Mouse (Mus musculus) kidney, adult 8-10 months (tissue): Measurements from ENCODE around the gene Cd86.

Experiments
- DNase-seq, 2 experiments: peaks; one replicate each; pipeline ENCODE4 v3.0.0; 2022

Gene Cd86

DNA sequence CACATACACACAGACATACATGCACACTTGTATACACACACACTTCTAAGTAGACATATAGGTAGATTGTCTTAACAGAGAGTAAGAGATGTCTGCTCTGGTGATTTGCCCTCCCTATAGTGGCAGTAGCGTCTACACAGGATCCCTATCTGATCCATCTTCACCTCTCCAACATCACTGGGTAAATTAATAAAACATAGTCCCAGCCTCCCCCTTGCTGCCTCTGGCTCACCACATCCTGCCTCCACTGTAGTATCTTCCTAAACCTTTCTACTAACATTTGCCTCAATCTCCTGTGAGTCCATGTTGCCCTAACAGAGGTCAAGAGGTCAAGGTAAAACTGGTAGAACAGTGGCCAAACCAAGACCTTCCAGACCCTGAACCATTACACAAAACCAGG lies 10.7 kb downstream of the Cd86 start:
- DNase-seq: no peak

DNA sequence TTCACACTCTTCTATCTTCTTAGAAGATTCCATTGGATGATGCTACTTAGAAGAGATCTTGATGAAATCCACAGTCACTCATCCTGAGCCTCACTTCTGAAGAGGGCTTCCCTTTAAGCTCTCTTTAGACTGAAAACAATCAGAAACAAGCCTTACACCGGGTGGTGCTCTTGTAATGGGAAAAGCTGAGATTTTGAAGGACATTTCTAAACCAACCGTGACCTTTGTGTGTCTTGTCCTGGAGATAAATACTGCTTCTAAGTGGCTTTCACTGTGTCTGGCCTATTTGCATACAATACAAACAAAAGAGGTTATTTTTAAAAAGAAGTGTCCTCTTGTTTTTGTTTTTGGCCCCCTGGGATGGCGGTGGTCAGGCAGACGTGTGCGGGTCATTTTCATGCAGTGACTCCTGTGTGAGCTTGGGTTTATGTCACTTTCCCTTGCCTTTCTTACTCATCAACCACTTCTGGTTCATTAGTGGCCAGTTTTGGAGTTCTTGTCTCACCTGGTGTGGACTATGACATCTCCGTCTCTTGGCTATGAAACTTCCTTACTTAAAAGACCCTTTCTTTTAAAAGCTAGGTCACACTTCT lies 14.6 kb downstream of the Cd86 start:
- DNase-seq: no peak

- no peak for DNase-seq
These were observed 15.4 kb downstream of the Cd86 start for GRCm38 (mm10) chr16:36650511-36650910.

DNA sequence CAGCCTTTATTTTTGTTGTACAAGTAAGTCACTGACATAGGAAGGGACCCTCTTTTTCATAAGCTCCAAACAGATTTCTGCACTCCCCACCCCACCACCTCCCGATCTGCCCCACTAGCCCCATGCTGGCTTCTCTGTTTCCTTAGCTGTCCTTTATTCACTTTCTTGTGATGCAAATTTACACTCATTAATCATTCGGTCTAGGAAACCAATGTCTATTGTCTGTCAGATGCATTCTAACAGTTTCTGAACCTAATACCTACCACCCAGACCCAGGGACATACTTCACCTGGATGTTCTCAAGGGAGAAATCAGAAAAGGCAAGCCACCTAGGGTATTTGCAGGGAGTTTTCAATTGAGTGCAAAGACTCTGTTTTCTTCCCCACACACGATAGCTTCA lies 16.6 kb downstream of the Cd86 start:
- DNase-seq: no peak

DNA sequence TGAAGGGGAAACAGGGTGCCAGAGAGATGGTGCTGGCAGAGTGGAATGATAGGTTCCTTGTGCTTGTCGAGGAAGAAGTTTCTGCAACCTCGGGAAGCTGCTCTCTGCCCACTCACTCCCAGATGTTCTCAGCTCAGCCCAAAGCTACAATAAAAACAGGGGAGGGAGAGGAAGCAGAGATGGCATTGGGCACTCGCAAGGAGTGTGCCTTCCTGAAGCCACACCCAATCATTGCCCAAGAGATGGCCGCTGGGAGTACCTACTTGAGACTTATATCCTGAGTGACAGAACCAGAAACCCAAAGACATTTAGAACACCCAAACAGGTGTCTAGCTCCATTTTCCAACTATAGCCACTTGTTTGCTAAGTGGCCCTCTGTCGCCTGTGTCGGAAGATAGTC lies 20.8 kb downstream of the Cd86 start:
- DNase-seq: no peak

DNA sequence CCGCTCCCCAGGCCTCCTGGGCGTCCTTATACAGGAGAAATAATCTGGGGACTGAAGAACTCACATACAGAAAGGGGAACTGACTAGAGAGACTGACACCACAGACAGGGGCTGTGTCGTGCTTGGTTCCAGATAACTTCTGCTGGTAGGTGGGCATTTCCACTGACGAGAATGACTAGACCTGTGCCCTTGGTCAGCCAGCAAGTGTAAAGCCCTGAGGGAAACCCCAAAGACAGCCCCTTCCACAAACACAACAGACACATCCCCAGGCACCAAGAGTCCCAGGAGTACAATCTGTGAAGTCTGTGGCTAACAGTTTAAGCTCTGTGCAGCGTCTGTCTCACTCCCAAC lies 23.2 kb downstream of the Cd86 start:
- DNase-seq: no peak

- no peak for DNase-seq
These were observed 23.8 kb downstream of the Cd86 start for GRCm38 (mm10) chr16:36641830-36642695.

GRCm38 (mm10) chr16:36640993-36641392 lies 24.9 kb downstream of the Cd86 start:
- DNase-seq: no peak

DNA sequence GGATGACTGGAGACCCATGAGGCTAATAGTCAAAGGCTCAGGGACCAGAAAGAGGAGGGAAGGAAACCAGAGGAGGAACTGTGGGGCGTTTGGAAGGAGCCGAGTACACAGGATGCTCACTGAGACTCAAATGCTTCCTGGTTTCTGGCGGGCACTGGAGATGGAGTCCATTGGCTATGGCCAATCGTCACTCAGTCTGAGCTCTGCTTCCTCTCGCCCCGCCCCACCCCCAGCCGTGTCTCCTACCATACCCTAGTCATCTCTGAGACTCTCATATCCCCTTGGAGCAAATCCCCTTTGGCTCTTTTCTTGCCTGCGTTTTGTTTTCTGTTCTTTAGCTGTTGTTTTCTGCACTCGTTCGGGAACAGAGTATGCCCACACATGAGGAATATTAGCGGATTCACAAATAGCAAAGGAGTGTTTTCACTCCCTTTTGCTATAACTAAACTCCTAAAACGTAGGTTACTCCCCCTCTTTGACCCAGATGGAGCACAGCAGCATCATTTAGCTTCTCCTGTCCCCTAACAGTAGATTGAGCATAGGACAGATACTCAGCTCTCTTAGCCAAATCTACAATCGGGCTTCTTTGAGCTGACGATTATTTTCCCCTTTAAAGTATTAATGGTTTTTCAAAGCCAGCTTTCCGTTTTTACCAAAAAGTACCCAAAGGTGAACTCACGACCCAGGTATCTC lies 25.9 kb downstream of the Cd86 start:
- no peak for DNase-seq

GRCm38 (mm10) chr16:36636800-36637199 lies 29.1 kb downstream of the Cd86 start:
- no peak for DNase-seq

- no peak for DNase-seq
These were observed 30.7 kb downstream of the Cd86 start for GRCm38 (mm10) chr16:36634971-36635710.

DNA sequence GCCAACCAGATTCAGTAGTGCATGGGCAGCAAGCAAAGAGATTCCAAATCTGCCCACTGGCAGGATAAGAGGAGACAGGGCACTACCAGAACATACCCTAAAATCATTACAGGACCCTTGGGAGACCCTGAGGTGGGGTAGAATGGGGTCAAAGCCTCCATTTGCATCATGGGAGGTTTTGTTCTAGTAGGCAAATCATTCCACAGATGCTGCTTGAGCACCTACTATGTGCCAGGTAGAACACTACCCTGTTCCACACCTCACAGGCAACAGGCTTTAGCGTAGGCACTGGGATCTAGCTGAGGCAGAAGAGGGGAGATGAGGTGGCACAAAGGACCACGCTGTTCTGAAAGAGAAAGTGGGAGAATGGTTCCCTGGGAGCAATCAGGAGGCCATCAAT lies 31.5 kb downstream of the Cd86 start:
- no peak for DNase-seq

- DNase-seq: no peak
These were observed 33.7 kb downstream of the Cd86 start for GRCm38 (mm10) chr16:36632229-36632628.

DNA sequence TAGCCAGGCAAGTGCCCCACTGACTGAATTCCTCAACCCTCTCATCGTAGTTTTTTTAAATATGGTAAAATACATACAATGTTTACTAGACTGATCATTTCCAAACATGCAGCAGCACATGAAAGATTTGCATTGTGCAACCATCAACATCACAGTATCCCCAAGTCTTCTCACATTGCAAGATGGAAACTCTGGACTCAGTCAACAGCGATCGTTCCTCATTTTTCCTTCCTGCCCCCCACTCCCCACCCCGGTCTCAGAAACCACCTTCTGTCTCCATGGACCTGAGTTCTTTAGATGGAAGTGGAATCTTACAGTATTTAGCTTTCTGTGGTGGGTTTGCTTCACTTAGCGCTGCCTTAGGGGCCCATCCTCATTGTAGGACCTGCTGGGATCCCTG lies 34.3 kb downstream of the Cd86 start:
- no peak for DNase-seq

DNA sequence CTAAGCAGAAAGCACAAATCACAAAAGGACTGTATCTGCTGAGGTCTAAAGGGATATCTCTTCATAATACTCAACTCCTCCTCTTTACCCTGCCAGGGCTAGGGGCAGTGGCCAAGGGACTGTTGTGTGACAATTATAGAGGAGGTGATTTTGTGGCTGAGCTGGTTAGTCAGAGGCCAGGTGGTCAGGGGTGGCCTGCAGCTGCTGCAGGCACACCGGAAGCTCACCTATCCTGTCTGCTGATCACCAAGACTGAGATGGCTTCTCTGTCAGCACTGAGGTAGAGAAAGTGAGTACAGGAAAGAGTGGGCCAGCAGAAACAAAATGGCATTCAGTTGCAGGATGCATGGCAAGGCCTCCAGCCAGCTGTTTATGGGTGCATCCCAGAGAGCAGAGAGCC lies 38.1 kb downstream of the Cd86 start:
- DNase-seq: no peak

DNA sequence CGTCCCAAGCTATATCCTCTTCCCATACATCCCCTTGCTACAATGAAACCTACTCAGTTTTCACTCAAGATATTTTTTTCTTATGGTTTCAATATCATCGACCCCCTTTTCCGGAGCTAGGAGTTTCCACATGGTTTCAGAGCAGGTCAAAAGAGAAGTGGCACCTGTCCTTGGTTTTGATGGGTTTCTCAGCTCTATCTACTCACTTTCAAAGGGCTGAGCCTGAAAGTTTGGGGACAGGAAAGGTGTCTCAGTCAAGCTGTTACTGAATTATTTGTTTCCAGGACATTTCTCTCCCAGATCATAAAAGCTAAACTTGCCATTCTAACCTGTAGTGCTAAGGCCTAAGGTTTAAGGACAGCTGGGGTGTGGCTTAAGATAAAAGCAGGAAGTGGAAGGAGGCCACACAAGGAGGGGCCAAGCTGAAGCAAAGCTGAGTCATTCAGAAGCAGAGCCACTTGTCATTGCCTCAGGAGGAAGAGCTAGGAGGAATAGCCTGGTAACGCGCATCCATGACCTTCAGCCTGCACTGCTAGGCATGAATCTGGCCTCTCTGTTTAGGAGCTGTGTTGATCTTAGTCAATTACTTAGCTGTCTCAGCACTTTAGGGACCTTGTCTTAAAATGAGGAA lies 39.2 kb downstream of the Cd86 start:
- no peak for DNase-seq

DNA sequence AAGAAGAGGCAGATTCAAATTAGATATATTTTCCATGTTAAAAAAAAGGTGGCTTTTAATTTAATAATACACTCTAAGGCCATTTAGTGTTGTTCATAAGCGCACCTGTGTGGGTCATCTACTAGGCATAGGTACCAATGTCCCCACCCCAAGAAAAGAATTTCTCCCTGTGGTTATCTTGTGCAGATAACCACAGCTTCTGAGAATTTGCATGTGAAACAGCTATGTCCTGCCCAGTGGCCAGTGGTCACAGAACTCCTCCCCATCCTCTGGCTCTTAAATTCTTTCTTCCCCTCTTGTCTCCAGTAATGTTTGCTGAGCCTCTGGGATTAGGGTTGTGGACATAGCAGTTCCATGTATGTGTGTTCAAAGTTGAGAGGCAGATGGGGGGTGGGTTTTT lies 40.0 kb downstream of the Cd86 start:
- no peak for DNase-seq

DNA sequence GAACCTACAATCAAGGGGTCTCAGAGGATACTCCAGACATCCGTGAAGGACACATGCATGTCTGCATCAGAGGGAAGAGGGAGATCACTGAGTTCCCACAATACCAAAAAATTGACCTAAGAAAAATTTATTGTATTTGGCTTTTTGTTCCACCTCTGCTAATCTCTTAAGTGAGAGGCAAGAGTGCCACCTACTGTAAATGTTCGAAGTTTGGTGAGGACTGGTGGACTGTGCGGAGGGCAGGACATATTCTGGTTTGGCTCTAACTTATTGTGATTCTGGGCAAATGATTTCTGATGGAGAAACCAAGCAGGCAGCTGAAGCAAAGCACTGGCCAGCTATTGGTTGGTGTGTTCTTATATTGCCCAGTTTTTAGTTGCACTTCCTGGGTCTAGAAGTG lies 43.6 kb downstream of the Cd86 start:
- DNase-seq: peak; percentile 26 to 28

GRCm38 (mm10) chr16:36621108-36621507 lies 44.8 kb downstream of the Cd86 start:
- no peak for DNase-seq

DNA sequence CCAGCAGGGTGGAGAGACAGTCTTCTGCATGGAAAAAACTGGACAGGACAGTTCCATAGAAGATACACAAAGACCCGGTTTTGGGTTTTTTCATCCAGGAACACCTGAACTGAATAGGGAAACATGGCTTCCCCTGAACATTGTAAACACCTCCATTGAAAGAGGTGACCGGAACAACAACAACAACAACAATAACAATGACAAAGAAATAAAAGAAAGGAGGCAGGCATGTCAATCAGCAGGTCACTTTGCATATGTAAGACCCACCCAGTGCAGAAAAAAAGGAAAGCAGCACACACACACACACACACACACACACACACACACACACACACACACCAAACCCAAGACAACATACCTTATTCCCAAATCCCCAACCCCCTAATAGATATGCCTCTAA lies 52.2 kb downstream of the Cd86 start:
- DNase-seq: no peak

DNA sequence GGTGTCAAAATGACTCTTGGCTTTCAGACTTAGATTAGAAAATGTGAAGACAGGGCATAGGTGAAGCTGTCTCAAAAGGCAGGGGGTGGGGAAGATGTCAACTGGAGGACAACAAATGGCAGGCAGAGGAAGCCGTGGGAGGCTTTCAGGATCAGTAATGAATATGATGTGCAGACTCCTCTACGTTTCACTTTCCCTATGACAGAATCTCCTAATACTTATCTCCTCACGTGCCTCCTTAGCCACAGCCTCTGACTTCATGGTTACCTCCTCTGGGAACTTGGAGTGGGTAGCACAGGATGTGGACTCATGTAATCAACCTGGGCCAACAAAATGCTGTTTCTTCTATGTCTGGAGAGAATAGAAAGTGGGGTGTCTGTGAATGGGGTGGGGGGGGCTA lies 63.2 kb downstream of the Cd86 start:
- DNase-seq: no peak

DNA sequence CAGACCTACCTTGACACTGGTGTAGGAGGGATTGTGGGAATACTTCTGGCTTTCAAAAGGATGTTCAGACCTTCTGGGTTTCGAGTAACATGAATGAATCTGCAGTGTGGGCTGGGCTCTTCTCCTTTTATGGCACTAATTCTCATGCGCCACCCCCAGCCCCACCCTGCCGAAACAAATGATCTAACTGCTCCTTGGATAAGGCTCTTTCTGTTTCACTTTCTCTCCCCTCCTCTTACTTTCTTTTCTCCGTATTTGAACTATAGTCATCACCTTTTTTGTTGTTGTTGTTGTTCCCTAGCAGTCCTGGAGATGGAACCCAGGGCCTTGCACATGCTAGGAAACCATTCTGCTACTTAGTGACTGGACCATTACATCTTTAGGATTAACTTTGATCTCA lies 67.6 kb downstream of the Cd86 start:
- no peak for DNase-seq
